In the genomic region with DNA sequence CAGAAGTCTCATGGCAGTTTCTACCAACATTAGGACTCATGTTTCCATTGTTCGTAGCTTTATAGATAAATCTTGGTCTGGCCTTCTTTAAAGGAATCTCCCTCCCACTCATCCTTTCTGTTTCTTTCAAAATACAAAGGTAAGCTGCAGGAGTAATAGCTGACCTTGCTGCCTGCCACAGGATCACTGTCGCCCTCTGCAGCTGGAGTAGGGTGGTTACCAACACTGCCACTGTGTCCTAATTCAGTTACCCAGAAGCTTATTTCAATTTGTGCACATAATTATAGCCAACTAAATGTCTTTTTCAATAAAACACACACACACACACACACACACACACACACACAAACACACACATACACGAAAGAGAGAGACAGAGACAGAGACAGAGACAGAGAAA, we compare ENCODE assay signal across 18 mouse cellular contexts.
DNase-seq lines count a peak whose midpoint lies in the region; ATAC-seq and TF ChIP-seq lines count a peak whose summit lies in the region.
"Had no signal": no experiment of that assay in that cellular context is flagged by ENCODE, and none has a peak within 500 bp of the region (broad histone marks: within the 10 kb centered on the region; RNA-seq: fewer than 3 reads in every experiment).

No protein-coding gene starts in this region.

- DNase-seq in adrenal gland, postnatal 25 days = peak; percentile 23
- no peak for DNase-seq in adrenal gland, adult 8-10 months
- peak; percentile 30 to 44 for DNase-seq in kidney, postnatal 25 days
- DNase-seq in kidney, adult 18-20 months = no peak
- DNase-seq in lung, postnatal 0 days (ENCODE audit: low spot score) = peak; percentile 37
- no peak for DNase-seq in lung, postnatal 36 days
- DNase-seq in spleen, postnatal 14 days (ENCODE audit: low spot score in 2 of 2) = no peak
- DNase-seq: cerebellum, adult 11-12 months; cerebellum, postnatal 36 days; heart, adult 11 months; retina, postnatal 1 day; right cerebral cortex, postnatal 4 days; thymus, adult 18-20 months had no signal

- 69% methylated on average over 3 of the region's 3 CpGs for WGBS in lung, postnatal 0 days

- H3K9ac ChIP-seq in lung, postnatal 0 days (replicated peaks; ENCODE audit: low read depth) = no peak overlapping the region
- H3K9ac ChIP-seq: forebrain, embryonic 13.5 days had no signal

- H3K27ac ChIP-seq in lung, postnatal 0 days (ENCODE audit: low read length) = no peak overlapping the region
- no peak overlapping the region for H3K27ac ChIP-seq in embryonic fibroblast, embryonic 13.5 days (ENCODE audit: insufficient read depth, low read length)
- H3K27ac ChIP-seq: forebrain, embryonic 13.5 days; limb, embryonic 10.5 days had no signal

- no peaks in the 10 kb centered on the region for H3K9me3 ChIP-seq in lung, postnatal 0 days (ENCODE audit: low read length)
- H3K9me3 ChIP-seq: forebrain, embryonic 13.5 days; limb, embryonic 10.5 days; megakaryocyte, embryonic 14.5 days had no signal

- no peak overlapping the region for H3K4me3 ChIP-seq in lung, postnatal 0 days (ENCODE audit: low read depth, low read length)
- H3K4me3 ChIP-seq in embryonic fibroblast, embryonic 13.5 days (ENCODE audit: insufficient read depth, low read length) = no peak overlapping the region
- H3K4me3 ChIP-seq: forebrain, embryonic 13.5 days; limb, embryonic 10.5 days; megakaryocyte, embryonic 14.5 days had no signal

- no peaks in the 10 kb centered on the region for H3K36me3 ChIP-seq in lung, postnatal 0 days (ENCODE audit: insufficient read depth, low read length)
- H3K36me3 ChIP-seq: limb, embryonic 10.5 days had no signal

- TF ChIP-seq CTCF in lung, postnatal 0 days (IDR thresholded peaks at IDR 0.05) = peak; percentile 59
- peak; percentile 20; the same call in 1 of the 2 replicates for TF ChIP-seq CTCF in embryonic fibroblast, embryonic 13.5 days (IDR thresholded peaks at IDR 0.05; ENCODE audit: borderline replicate concordance, insufficient read depth, low read length)

- H3K27me3 ChIP-seq in lung, postnatal 0 days (replicated peaks; ENCODE audit: insufficient read depth, low read length) = no peaks in the 10 kb centered on the region
- H3K27me3 ChIP-seq: forebrain, embryonic 13.5 days; megakaryocyte, embryonic 14.5 days had no signal

- H3K4me1 ChIP-seq in lung, postnatal 0 days (ENCODE audit: insufficient read depth, low read depth, low read length) = no peaks in the 10 kb centered on the region
- peaks cover 19% of the 10 kb centered on the region for H3K4me1 ChIP-seq in embryonic fibroblast, embryonic 13.5 days (ENCODE audit: control insufficient read depth, insufficient read depth, low read length)
- H3K4me1 ChIP-seq: forebrain, embryonic 13.5 days; megakaryocyte, embryonic 14.5 days had no signal

- no peak for TF ChIP-seq EP300 in lung, postnatal 0 days (IDR thresholded peaks at IDR 0.05)

- TF ChIP-seq POLR2A in embryonic fibroblast, embryonic 13.5 days (IDR thresholded peaks at IDR 0.05; ENCODE audit: low read depth, low read length) = no peak

- ATAC-seq in lung, postnatal 0 days = no peak
- ATAC-seq: forebrain, embryonic 13.5 days; midbrain, embryonic 16.5 days had no signal

- H3K4me2 ChIP-seq in lung, postnatal 0 days (replicated peaks; ENCODE audit: low read depth, low read length) = no peak overlapping the region
- H3K4me2 ChIP-seq: forebrain, embryonic 13.5 days had no signal

Comparison
In these comparisons a context has a peak if more than half of its experiments do, and no peak if none do; other contexts are left out.
1. DNase-seq: peak in adrenal gland, postnatal 25 days (single experiment), kidney, postnatal 25 days (2 of 2) and lung, postnatal 0 days (single experiment); none in adrenal gland, adult 8-10 months (single experiment), kidney, adult 18-20 months (single experiment), lung, postnatal 36 days (single experiment) and spleen, postnatal 14 days (0 of 2).